Mouse (Mus musculus) G1E-ER4 (cell line): Measurements from ENCODE around the gene Slc35e3. TPM values are rescaled to one million over a fixed set of nuclear protein-coding genes. Genes with fewer than 3 reads are reported as not detected.

Experiments
- GATA1 ChIP-seq: IDR thresholded peaks from one replicate; pipeline ENCODE4 v1.8.0; 2012; ENCODE audit warnings: low read length, inconsistent platforms
- polyA plus RNA-seq: library from polyadenylated mRNA; stranded (reverse); fragments of >175 nt; gene quantifications from 2 replicates; pipeline ENCODE4 v1.2.3, GENCODE M21; 2012

Gene Slc35e3
- polyA plus RNA-seq, 1 experiment, result 0.95 TPM

DNA sequence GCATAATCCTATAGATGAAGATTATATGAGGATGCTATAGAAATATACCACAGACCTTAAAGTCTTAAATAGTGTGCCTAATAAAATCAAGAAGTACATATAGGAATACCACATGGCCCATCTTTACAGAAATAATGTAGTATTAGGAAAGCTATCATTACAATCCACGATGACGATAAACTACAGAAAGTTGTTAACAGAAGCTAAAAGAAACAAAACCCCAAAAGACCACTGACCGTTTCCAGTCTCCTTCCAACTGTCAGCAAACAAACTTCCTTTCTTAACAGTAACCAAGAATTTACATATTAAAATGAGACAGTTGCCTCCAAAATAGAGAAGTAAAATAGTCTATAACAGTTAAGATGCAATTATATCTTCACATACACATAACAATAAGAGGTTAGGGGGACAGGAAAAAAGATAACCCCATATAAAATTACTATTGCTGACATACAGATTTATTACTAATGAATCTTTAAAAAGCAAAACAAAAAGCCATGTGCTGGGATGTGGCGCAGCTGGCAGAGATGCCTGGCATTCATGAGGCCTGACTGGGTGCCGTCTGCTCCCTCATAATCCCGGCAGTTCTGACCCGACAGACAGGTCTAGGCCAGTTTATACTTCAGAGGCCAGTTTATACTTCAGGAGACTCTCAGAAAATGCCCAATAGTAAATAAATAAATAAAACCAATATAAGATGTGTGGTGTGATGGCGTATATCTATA, 33.6 kb upstream of the Slc35e3 start:
- TF ChIP-seq GATA1, result no peak

GRCm38 (mm10) chr10:117778951-117779350, 32.8 kb upstream of the Slc35e3 start:
- no peak for TF ChIP-seq GATA1

- no peak for TF ChIP-seq GATA1
Measured at GRCm38 (mm10) chr10:117778328-117778910, 32.3 kb upstream of the Slc35e3 start.

- no peak for TF ChIP-seq GATA1
Measured at GRCm38 (mm10) chr10:117777501-117778327, 31.5 kb upstream of the Slc35e3 start.

DNA sequence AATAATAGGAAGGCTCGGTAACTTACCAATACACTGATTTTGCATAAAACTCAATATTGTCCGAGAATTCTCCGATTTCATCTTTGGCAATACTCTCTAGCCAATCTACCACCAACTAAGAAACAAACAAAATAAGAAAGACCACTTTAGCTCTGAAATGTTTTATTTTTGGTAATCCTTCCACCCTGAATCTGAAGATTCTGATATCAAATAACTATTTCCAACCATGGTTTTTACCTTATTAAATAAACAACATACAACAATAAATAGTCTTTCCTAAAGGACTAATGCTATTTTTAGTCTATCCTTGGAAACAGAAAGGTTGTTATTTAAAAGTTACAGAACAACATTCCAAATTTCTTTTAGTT, 30.9 kb upstream of the Slc35e3 start:
- TF ChIP-seq GATA1, result no peak

- TF ChIP-seq GATA1, result no peak
Measured at GRCm38 (mm10) chr10:117776281-117777102, 30.3 kb upstream of the Slc35e3 start.

GRCm38 (mm10) chr10:117775401-117776144, 29.4 kb upstream of the Slc35e3 start:
- no peak for TF ChIP-seq GATA1

DNA sequence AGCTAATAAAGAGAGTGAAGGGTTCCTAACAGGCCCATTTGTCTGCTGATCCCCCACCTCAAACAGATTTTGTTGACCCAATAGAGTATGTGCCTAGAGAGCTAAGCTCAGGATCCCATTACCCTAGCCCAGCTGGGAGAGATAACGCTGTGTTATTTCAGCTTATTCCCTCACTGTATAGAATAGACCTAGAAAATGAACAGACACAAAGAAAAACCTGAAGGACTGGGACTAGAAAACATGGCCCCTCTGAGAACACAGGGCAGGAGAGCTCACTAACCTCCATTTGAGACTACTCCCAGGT, 28.6 kb upstream of the Slc35e3 start:
- TF ChIP-seq GATA1, result no peak

- TF ChIP-seq GATA1, result no peak
Measured at GRCm38 (mm10) chr10:117774011-117774816, 28.0 kb upstream of the Slc35e3 start.

GRCm38 (mm10) chr10:117773106-117773720, 27.0 kb upstream of the Slc35e3 start:
- no peak for TF ChIP-seq GATA1

- no peak for TF ChIP-seq GATA1
Measured at GRCm38 (mm10) chr10:117772364-117773105, 26.4 kb upstream of the Slc35e3 start.

- TF ChIP-seq GATA1, result no peak
Measured at GRCm38 (mm10) chr10:117771131-117771510, 25.0 kb upstream of the Slc35e3 start.
